Mouse (Mus musculus): ENCODE measurements around the gene Scamp1. TPM values are rescaled to one million over a fixed set of nuclear protein-coding genes. Genes with fewer than 3 reads are reported as not detected.

Scamp1 gene
- polyA plus RNA-seq, 1 experiment = 229 TPM

DNA sequence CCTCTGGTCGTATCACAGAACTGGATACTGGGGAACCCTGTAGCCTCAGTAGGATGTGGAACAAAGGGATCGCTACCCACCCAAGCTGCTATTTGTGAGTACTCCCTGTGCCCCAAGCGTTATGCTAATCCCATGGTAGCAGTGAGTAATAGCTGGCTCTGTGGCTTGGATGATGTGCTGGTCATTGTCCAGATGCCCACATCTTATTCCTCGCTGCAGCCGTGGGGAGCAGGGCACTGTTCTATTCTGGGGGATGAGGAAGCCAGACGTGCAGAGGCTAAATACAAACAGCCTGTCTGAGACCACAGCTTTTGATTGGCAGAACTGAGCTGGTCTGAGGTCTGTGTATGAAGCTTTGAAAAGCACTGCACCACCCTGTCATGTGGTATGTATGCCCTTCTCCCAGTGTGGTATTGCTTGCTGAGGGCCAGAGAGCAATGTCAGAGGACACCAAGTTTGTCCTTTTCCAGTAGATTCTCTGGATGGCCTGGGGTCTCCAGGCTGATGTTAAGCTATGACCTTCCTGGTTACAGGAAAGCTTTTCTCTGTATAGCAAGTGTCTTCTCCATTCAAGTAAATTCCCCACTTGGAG lies 116.2 kb downstream of the Scamp1 start:
- H3K36me3 ChIP-seq (ENCODE audit: control insufficient read depth, insufficient read depth, low read length) = no peaks in the 10 kb centered on the region
- TF ChIP-seq CTCF (IDR thresholded peaks at IDR 0.05; ENCODE audit: control insufficient read depth, insufficient read depth, insufficient replicate concordance, low read depth, low read length) = no peak
- TF ChIP-seq POLR2A (IDR thresholded peaks at IDR 0.05; ENCODE audit: control insufficient read depth, low read depth, low read length) = no peak
- H3K4me3 ChIP-seq (ENCODE audit: control insufficient read depth, low read depth, low read length) = no peak overlapping the region
- no peak overlapping the region for H3K27ac ChIP-seq (ENCODE audit: control insufficient read depth, insufficient read depth, low read depth, low read length)
- H3K4me1 ChIP-seq (ENCODE audit: control insufficient read depth, insufficient read depth, low read length) = peaks cover 11% of the 10 kb centered on the region
- H3K27me3 ChIP-seq (ENCODE audit: control insufficient read depth, insufficient read depth, low read length) = no peaks in the 10 kb centered on the region

DNA sequence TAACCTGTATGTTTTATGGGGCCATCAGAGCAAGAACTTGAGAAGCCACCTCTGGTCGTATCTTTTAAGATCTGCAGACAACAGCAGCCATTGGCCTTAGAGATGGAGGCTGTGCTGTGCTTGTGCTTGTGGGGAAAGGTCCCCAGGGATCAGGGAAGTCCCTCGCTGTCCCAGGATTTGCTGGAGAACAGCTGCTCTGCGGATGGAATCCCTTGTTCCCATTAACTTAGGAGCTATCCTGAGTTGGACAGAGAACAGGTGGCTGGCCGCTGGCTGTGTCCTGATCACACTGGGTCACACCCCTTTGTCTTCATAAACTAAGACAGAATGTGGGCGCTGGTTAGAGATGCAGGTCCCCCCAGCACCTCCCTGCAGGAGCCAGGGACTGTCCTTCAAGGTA lies 117.3 kb downstream of the Scamp1 start:
- Histone ChIP-seq H3K4me1 (ENCODE audit: control insufficient read depth, insufficient read depth, low read length) (peaks cover 3% of the 10 kb centered on the region), H3K27me3 (ENCODE audit: control insufficient read depth, insufficient read depth, low read length) (no peaks in the 10 kb centered on the region), H3K4me3 (ENCODE audit: control insufficient read depth, low read depth, low read length) (no peak overlapping the region), H3K27ac (ENCODE audit: control insufficient read depth, insufficient read depth, low read depth, low read length) (no peak overlapping the region), H3K36me3 (ENCODE audit: control insufficient read depth, insufficient read depth, low read length) (no peaks in the 10 kb centered on the region)
- no peak for TF ChIP-seq POLR2A (IDR thresholded peaks at IDR 0.05; ENCODE audit: control insufficient read depth, low read depth, low read length)
- no peak for TF ChIP-seq CTCF (IDR thresholded peaks at IDR 0.05; ENCODE audit: control insufficient read depth, insufficient read depth, insufficient replicate concordance, low read depth, low read length)

DNA sequence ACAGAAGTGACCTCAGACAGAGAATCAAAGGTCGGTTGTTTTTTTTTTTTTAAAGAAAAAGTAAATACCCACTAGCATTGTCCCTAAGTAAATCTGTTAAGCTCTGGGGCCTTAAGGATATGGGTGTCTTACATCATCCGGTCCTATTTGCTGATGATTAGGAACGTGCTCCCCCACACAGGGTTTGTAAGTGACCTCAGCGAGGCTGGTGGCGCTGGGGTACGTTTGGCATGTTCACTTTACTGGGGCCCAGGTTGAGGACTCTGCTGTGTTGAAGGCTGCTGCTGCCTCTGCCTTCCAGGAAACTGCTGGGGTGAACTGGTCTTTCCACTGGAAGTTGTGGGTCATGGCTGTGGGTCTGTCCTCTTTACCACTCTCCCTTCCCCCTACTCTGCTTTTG lies 121.2 kb downstream of the Scamp1 start:
- H3K36me3 ChIP-seq (ENCODE audit: control insufficient read depth, insufficient read depth, low read length) = no peaks in the 10 kb centered on the region
- H3K27me3 ChIP-seq (ENCODE audit: control insufficient read depth, insufficient read depth, low read length) = no peaks in the 10 kb centered on the region
- H3K4me3 ChIP-seq (ENCODE audit: control insufficient read depth, low read depth, low read length) = no peak overlapping the region
- TF ChIP-seq CTCF (IDR thresholded peaks at IDR 0.05; ENCODE audit: control insufficient read depth, insufficient read depth, insufficient replicate concordance, low read depth, low read length) = no peak
- TF ChIP-seq POLR2A (IDR thresholded peaks at IDR 0.05; ENCODE audit: control insufficient read depth, low read depth, low read length) = no peak
- H3K4me1 ChIP-seq (ENCODE audit: control insufficient read depth, insufficient read depth, low read length) = no peaks in the 10 kb centered on the region
- no peak overlapping the region for H3K27ac ChIP-seq (ENCODE audit: control insufficient read depth, insufficient read depth, low read depth, low read length)

DNA sequence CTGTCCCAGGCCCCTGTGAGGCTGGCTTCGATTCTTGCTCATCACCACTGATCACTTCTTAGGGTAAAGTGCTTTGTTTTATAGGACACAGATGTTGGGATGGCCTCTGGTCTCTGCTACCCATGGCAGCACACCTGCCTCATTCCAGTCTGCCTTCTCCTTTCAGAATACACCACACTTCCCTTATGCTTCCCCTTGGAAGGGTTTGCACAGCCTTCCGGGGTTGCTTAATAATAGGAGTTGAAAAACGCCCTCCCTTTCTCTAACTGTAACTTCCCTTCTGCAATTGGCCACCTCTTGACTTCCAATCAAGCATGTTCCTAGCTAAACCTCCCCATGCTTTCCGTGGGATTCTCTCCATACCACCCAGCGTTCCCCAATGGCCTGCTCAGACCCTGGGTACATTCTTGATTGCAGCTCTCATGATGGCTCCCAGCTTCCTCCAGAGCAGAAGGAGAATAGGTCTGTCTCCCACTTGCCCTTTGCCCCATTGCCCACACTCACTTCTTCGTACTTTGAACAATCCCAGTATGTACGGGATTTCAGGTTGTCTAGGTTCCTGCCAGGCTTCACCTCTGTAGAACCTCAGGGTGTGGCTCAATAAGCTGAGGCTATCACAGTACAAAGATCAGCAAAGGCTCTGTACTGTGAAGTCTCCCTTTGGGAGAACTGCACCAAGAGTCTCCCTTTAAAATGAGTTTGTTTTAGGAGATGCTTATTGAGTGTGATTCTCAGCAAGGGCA lies 126.0 kb downstream of the Scamp1 start:
- no peak for TF ChIP-seq POLR2A (IDR thresholded peaks at IDR 0.05; ENCODE audit: control insufficient read depth, low read depth, low read length)
- no peak for TF ChIP-seq CTCF (IDR thresholded peaks at IDR 0.05; ENCODE audit: control insufficient read depth, insufficient read depth, insufficient replicate concordance, low read depth, low read length)
- H3K27me3 ChIP-seq (ENCODE audit: control insufficient read depth, insufficient read depth, low read length) = no peaks in the 10 kb centered on the region
- H3K4me3 ChIP-seq (ENCODE audit: control insufficient read depth, low read depth, low read length) = no peak overlapping the region
- H3K36me3 ChIP-seq (ENCODE audit: control insufficient read depth, insufficient read depth, low read length) = no peaks in the 10 kb centered on the region
- H3K4me1 ChIP-seq (ENCODE audit: control insufficient read depth, insufficient read depth, low read length) = no peaks in the 10 kb centered on the region
- no peak overlapping the region for H3K27ac ChIP-seq (ENCODE audit: control insufficient read depth, insufficient read depth, low read depth, low read length)

DNA sequence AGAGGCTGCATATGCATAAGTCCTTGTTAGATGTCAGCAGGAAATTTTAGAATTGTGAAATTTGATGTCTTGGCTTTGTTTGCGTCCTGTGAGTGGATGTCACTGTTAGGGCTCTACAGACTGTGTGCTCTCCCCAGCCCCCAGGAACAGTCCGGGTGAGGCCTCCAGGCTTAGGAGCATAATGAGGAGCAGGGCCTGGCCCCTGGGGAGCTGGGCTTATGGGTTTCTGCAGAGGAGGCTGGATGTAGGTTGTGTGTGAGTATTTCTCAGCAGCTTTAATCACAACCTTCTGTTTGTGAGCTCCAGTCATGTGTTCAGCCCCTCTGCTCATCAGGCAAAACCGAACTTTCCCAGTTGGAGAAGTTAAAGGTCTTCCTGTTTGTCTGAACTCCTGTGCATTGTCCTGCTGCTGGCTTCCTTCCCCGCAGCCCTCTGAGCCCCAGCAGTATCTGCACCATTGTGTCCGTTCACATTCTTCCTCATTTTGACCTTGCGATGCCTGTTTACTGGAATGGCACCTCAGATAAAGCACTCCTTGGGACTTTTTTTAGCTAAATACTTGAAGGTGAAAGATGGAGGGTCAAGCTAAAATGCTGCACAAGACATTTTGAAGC lies 126.7 kb downstream of the Scamp1 start:
- Histone ChIP-seq H3K4me1 (ENCODE audit: control insufficient read depth, insufficient read depth, low read length) (no peaks in the 10 kb centered on the region), H3K27ac (ENCODE audit: control insufficient read depth, insufficient read depth, low read depth, low read length) (no peak overlapping the region), H3K27me3 (ENCODE audit: control insufficient read depth, insufficient read depth, low read length) (no peaks in the 10 kb centered on the region), H3K36me3 (ENCODE audit: control insufficient read depth, insufficient read depth, low read length) (no peaks in the 10 kb centered on the region), H3K4me3 (ENCODE audit: control insufficient read depth, low read depth, low read length) (no peak overlapping the region)
- TF ChIP-seq CTCF (IDR thresholded peaks at IDR 0.05; ENCODE audit: control insufficient read depth, insufficient read depth, insufficient replicate concordance, low read depth, low read length) (no peak), POLR2A (IDR thresholded peaks at IDR 0.05; ENCODE audit: control insufficient read depth, low read depth, low read length) (no peak)

DNA sequence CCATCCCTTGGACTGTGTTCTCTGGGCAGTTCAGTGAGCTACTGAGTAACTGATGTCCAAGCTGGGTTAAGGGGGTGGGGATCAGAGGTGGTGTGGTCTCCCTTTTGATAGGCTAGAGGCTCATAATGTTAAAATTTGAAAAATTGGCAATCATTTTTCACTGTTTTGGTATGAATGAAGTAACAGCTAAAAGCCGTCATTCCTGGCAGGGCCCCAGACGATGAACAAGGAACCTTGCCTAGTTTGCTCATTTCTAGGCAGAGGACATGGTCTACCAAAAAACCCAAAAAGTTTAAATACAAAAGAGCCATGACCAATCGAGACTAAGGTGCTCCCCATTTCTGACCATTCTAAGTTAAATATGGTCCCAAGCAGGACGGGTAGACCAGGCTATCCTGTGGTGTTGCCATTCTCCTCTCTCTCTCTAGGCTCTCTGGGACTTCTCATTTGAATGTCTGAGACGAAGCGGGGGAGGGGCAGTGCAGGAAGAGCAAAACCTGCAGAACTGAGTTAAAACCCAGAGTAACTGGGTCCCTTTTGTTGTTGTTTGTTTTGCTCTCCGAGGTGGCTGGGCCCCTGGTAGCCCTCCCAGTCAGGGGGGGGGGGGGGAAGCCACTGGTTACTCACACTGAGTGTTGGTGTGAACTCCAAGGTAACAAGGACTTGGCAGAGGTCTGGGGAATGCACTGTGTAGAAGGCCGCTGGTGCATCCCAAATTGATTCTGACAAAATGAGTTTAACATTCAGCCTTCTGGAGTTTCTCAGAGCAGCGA lies 129.8 kb downstream of the Scamp1 start:
- no peak overlapping the region for H3K27ac ChIP-seq (ENCODE audit: control insufficient read depth, insufficient read depth, low read depth, low read length)
- H3K4me3 ChIP-seq (ENCODE audit: control insufficient read depth, low read depth, low read length) = no peak overlapping the region
- TF ChIP-seq POLR2A (IDR thresholded peaks at IDR 0.05; ENCODE audit: control insufficient read depth, low read depth, low read length) (no peak), CTCF (IDR thresholded peaks at IDR 0.05; ENCODE audit: control insufficient read depth, insufficient read depth, insufficient replicate concordance, low read depth, low read length) (no peak)

More for the DNA sequence above, 129.8 kb downstream of the Scamp1 start:
- Histone ChIP-seq H3K4me1 (ENCODE audit: control insufficient read depth, insufficient read depth, low read length) (peaks cover 1% of the 10 kb centered on the region), H3K36me3 (ENCODE audit: control insufficient read depth, insufficient read depth, low read length) (no peaks in the 10 kb centered on the region), H3K27me3 (ENCODE audit: control insufficient read depth, insufficient read depth, low read length) (no peaks in the 10 kb centered on the region)
